Mouse (Mus musculus) thymus, adult 2 months (tissue): Measurements from ENCODE around the gene Arxes1. TPM values are rescaled to one million over a fixed set of nuclear protein-coding genes. Genes with fewer than 3 reads are reported as not detected.

Source experiments
- polyA plus RNA-seq: library from polyadenylated mRNA; depleted of rRNA; stranded (reverse); fragments of >200 nt; gene quantifications from 2 replicates; pipeline ENCODE4 v1.2.3, GENCODE M21; 2012; rRNA removed

Gene Arxes1
- polyA plus RNA-seq, 1 experiment = 0.35 TPM

Other genes starting within 250 kb of the Arxes1 start
- 11.5 and 14.6 TPM in 2 replicates for gene Bhlhb9, start 235.8 kb upstream of the Arxes1 start, polyA plus RNA-seq
- 5.0 and 14.9 TPM in 2 replicates for gene Gprasp2, start 194.3 kb upstream of the Arxes1 start, polyA plus RNA-seq
- gene Arxes2, start 39.5 kb upstream of the Arxes1 start, polyA plus RNA-seq = 4.8 and 6.2 TPM in 2 replicates
- 0.64 and 1.1 TPM in 2 replicates for gene Bex2, start 34.9 kb downstream of the Arxes1 start, polyA plus RNA-seq
- gene Nxf3, start 51.9 kb downstream of the Arxes1 start, polyA plus RNA-seq = 0.03 TPM in 1 of 2 replicates, not detected in the other
- not detected in 2 replicates for gene Bex4, start 105.6 kb downstream of the Arxes1 start, polyA plus RNA-seq
- 0.96 and 1.2 TPM in 2 replicates for gene Tceal8, start 139.0 kb downstream of the Arxes1 start, polyA plus RNA-seq
- 0.12 TPM in 1 of 2 replicates, not detected in the other for gene Tceal5, start 170.5 kb downstream of the Arxes1 start, polyA plus RNA-seq
- gene Tceal7, start 181.4 kb downstream of the Arxes1 start, polyA plus RNA-seq = not detected in 2 replicates
- 1.5 and 2.1 TPM in 2 replicates for gene Bex1, start 182.1 kb downstream of the Arxes1 start, polyA plus RNA-seq
- 4.6 and 7.7 TPM in 2 replicates for gene Tceal9, start 211.7 kb downstream of the Arxes1 start, polyA plus RNA-seq
- 46.3 and 55.0 TPM in 2 replicates for gene Bex3, start 236.9 kb downstream of the Arxes1 start, polyA plus RNA-seq